Mouse (Mus musculus) yolk sac, embryonic 10.5 days (tissue): Measurements from ENCODE around the gene Ntrk2.

ENCODE experiments used
- DNase-seq: peaks from one replicate; pipeline ENCODE4 v3.0.0-alpha.2; 2017; ENCODE audit warnings: low spot score

Gene Ntrk2

GRCm38 (mm10) chr13:58923496-58923895 lies 117.1 kb downstream of the Ntrk2 start:
- no peak for DNase-seq

DNA sequence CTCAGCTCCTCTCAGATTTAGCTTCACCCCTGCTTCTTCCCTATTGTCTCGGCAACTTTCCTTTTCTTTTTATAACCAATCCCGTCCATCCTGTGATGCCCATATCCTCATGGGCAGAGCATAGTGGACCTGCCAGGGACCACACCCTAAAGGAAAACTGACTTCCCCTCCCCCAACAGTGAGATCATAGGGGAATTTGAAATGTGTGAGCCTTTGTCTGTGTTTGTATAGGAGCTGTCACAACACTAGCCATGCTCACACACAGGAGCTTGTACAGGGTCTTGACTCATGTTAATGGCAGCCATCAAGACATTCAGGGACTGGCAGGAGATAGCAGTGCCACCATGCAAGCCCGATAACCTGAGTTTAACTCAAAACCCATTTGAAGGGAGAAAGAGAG lies 118.1 kb downstream of the Ntrk2 start:
- DNase-seq = no peak

DNA sequence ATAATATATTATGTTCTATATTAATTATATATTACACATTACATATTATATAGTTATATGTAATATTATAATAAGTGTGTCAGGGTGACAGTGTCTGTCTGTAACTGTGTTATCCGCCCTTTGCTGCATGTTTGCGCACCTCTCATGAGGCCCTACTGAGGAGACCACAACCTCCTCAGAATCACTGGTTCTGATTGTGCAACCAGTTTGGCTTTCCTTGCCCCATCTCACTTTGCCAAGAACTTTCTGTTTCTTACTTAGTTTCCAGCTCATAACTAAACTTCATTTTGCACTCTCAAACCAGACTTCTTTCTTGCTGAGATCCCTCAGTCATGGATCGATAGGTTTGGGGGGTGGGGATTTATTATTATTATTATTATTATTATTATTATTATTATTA lies 120.8 kb downstream of the Ntrk2 start:
- DNase-seq = no peak

DNA sequence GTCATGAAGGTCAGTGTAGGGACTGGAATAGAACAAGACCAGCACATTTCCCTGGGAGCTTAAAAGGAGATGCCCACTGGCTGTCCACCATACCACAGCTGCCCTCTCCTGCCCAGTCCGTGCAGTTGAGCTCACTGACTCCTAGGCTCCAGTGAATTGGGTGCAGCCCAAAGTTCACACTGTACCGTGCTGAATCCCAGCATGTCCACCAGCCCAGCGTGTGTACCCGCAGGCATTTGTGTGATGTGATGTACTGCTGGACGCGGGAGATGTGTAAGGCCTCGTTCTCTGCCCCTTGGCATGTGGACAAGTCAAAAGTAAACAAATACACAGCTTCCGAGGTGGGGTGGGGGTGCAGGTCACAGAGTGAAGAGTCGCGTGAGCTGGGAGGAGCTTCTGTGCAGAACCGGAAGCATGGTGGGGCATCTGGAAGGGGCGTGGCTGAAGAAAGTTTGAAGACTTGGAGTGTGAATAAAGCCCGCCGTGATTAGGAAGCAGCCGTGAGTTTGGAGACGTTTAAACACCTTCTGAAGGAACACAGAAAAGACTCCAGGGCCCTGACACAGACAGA lies 121.4 kb downstream of the Ntrk2 start:
- DNase-seq = no peak

DNA sequence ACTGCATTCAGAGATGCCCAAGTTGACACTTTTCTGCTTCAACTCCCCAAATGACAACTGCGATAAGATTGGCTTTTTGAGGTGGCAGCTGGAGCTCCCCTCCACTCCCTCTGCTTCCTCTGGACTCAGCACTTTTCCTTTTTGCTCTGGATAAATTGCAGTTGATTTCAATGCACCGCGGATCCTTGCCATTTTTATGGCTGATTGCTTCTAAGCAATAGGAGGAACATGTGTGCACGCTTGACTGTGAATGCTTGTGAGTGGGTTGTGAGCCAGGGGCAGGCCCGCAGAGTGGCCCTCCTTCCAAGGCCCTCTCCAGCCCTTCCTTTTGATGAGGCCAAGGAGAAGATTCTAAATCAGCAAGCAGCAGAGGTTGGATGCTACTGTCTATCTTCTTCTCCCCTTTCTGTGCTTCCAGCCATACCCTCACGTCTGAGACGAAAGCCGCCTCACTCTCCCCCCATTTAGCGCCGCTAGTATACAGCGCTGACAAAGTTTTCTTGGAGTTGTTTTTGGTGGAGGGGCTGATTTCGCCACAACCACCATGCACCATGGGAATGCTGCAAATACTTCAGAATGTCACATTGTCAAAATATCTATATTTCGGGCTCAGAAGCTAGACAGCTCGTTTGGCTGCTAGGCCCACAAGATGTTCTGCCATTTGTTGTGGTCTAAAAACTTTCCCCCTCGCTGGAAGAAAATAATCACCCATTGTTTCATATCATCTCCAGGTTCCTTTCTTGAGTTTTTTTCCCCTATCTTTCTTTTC lies 122.5 kb downstream of the Ntrk2 start:
- no peak for DNase-seq

GRCm38 (mm10) chr13:58930161-58930560 lies 123.8 kb downstream of the Ntrk2 start:
- DNase-seq = no peak

- DNase-seq = no peak
Observed at GRCm38 (mm10) chr13:58933126-58933525, 126.8 kb downstream of the Ntrk2 start.

DNA sequence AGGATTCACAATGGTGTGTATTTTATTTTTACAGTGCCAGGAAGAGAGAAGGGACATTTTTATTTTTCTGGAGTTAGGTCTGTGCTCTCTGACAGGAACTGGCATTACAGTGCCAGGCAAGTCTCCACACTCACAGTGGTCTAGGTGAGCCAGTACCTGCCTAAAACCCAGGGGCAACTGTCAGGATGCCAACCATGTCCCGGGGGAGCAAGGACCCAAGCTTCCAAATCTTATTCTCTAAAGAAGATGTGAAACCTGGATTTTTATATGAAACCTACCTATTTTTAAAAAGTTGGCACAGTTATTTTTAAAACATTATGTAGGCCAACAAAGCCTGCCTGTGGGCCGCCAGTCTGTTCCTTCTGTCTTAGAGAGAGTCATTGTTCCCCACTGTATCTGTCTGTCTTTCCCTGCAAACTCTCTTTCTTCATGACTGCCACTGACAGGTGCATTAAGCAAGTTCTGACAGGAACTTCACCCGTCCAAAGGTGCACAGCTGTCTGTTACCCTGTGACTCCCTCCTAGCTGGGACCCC lies 128.3 kb downstream of the Ntrk2 start:
- DNase-seq = no peak

DNA sequence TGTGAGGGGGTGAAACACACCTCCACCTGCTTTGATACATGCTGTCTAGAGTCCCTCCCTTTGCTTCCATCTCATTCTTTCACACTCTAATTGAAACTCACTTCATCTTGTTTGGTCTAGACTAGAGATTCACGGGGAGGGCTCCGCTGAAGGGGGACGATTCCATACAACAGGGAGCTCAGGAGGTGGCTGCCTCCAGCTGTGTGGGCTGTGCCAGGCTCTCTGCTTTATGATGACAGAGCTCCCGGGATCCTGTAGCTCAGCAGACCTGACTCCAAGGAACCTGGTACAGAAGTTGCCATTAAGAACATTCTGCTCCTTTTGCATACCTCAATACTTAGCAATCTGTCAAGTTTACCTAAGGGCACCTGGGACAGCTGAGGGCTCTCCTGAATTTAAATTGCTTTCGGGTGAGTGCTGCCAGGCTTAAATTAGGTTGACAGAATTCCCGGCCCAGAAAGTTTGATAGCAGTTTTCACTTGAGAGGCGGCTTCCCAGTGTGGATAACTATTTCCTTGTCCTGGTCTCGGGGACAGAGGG lies 129.7 kb downstream of the Ntrk2 start:
- no peak for DNase-seq

DNA sequence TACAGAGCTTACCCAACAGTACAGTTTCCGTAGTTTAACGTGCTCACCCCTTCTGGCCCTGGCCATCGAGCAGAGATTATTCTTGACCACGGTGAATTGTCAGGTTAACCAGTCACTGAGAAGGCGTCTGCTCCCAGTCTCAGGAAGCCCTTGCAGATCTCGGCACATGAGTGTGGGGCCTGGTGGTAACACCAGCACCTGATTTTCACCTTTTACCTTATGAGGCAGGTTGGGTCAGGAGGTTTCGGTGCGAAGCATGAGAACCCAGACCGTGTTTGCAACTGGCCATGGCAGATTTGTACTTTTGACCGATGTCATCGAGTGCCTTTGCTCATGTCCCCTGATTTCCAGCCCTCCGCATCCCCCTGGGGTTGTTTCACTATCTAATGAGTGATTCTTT lies 131.5 kb downstream of the Ntrk2 start:
- no peak for DNase-seq

- no peak for DNase-seq
Observed at GRCm38 (mm10) chr13:58938464-58938863, 132.1 kb downstream of the Ntrk2 start.

DNA sequence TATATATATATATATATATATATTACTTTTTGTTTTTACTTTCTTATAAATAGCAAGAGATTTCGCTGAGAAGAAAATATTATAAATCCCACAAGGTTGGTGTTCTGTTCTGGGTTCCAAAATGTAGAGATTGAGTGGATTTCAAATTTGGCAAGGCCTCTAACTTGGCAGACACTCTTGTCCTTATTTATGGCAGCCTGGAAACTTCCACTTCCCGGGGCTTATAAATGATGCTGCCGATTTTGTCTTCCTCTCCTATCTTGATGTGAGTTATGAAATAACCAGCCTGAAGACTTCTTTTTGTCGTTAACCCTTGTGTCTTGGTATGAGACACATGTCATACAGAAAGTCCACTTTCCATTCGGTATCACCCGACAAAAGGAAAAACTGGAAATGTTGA lies 133.8 kb downstream of the Ntrk2 start:
- no peak for DNase-seq

DNA sequence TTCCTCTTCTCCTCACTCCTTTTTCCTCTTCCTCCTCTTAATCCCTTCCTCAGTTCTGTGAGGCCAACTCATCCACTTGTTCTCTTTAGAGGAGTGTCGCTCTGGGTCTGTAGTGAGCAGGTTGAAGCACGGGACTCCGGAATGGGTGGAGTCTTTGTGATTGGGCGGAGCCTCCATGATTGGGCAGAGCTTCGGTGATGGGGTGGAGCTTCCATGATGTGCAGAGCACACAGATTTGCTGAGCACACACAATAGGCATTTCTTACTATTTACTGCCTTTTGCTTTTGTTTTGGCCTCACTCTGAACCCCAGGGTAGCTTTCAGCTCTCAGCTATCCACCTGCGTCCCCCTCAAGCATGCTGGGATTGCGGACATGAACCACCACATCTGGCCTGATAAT lies 134.4 kb downstream of the Ntrk2 start:
- no peak for DNase-seq

DNA sequence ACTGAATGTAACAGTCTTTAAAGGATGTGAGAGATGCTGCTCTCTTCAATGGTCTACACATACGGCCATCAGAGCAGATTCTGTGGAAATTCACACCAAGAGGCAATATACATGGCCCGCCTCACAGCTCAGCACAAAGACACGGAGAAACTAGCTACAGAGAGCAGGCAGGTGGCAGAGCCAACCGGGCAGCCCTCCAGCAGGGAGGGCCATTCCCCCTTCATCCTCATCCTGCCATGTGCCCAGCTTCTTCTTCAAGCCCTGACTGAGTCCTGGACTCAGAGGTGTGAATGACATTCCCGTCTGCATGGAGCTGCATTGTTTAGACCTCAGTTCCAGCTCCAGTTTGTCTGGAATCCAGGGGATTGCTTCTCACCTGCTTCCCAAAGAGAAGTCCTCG lies 139.4 kb downstream of the Ntrk2 start:
- DNase-seq = no peak

GRCm38 (mm10) chr13:58946589-58946988 lies 140.2 kb downstream of the Ntrk2 start:
- no peak for DNase-seq

DNA sequence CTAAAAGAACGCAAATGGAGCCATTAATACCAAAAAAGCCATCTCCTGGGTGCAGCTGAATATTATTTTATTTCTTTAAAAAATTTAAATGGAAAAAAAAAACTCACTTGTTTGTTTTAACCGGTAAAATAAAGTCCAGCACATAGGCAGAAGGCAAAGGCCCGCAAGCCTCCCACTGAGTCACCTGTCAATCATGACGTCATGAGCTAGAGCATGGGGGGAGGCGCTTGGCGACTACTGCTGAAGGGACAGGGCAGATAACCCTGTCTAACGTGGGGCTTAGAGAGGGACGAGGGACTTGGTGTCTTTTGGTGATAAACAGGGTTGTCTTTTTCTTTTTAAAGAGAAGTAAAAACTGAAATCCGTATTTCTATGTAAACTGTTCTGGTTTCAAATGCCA lies 140.7 kb downstream of the Ntrk2 start:
- no peak for DNase-seq

DNA sequence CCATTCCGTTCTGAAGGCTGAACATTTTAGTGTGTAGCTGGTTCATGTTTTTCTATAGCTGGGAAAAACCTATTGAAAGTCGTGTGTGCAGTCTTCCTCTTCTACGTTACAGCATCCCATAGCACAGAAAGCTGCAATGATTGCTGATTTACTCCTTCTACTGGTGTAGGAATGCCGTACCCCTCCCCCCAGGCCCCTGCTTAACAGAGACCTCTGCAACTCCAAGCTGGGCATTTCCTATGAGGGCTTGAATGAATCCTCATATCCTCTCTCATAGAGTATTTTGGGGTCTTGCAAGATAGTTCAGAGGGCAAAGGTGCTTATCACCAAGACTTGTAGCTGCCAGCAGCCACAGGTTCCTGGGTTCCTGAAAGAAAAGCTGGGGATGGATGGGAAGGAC lies 148.0 kb downstream of the Ntrk2 start:
- DNase-seq = no peak

GRCm38 (mm10) chr13:58954764-58955163 lies 148.4 kb downstream of the Ntrk2 start:
- no peak for DNase-seq

- DNase-seq = no peak
Observed at GRCm38 (mm10) chr13:58955237-58955777, 148.9 kb downstream of the Ntrk2 start.

DNA sequence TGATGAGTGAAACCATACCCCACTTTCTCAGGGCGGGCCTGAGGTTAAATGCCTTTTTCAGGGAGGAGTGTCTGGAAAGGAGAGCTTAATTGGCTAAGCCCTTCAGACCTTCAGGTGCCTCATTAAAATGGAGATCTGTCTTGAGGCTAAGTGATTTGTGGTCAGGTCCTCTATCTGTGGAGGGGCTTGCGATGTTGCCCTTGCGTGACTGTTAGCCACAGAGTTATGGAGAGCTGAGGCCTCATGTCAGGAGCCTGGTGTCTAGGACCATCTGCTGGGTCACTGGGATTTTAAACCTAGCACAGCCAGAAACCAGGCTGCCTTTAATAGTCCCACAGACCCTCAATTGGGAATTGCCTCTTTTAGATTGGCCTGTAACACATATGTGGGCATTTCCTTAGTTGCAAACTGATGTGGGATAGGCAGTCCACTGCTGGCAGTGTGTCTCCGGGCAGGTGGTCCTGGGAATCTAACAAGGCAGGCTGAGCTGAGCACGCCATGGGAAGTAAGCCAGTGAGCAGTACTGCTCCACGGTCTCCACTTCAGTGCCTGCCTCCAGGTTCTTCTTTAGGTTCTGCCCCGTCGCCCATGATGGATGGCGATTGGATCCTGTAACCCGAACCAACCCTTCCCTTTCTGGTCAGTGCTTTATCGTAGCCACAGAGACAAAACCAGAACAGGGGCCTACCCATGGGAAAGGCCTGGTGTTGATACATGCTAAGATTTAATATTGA lies 152.0 kb downstream of the Ntrk2 start:
- DNase-seq = no peak

DNA sequence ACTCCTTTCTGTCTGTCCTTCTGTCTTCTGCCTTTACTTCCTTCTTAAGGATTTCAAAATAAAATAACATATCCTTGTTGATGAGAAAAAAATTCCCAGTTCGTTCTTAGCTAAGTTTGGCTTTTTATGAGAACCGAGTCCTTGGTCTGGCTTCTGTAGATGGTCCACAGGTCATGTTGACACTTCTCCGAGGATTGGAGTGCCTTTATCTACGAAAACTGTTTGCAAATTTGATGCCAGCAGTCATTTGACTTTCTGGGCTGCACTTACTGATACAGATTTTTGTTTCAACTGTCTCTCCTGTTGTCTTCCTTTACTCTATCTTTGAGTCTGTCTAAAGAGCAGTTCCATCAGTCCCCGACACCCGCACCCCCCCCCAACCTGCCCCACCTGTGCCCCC lies 154.0 kb downstream of the Ntrk2 start:
- DNase-seq = no peak

DNA sequence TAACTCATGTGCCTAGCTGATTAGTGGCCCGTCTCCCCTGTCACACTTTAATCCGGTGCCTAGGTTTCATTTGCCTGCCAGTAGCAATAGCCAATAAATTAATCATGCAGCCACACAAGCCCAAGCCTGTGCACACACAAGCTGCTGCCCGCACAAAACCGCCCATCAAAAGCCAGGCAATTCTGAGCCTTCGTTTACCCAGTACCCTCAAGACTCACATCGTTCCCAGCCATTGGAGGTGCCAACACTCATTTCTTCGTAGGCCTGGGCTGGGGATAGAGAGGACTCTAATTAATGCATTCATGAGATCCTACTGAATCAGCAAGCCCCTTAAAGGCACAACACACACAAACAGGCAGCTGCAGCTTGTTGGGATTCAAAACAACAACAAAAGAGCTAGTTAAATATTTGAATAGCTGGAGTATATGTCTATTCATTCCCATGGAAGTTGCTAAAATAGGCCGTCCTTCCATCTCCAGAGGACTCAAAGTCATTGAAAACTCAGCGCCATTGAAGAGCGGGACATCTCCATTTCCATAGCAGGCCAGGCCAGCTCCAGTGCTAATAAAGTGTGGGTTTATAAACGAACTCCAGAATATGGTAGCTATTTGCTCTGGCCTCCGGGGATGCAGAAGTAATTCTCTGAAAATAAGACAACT lies 158.5 kb downstream of the Ntrk2 start:
- DNase-seq = no peak
